Mouse (Mus musculus) T-helper 2 cell (primary cell): ENCODE measurements around the gene Gm42417.

ENCODE experiments used
- in situ Hi-C: fragments of 300-600 bp; cut with MboI, MseI; formaldehyde crosslinking; loops from one replicate; pipeline ENCODE4 v1.15.1; 2025; ENCODE audit warnings: high pct_unique_total_duplicates

The Gm42417 gene

DNA sequence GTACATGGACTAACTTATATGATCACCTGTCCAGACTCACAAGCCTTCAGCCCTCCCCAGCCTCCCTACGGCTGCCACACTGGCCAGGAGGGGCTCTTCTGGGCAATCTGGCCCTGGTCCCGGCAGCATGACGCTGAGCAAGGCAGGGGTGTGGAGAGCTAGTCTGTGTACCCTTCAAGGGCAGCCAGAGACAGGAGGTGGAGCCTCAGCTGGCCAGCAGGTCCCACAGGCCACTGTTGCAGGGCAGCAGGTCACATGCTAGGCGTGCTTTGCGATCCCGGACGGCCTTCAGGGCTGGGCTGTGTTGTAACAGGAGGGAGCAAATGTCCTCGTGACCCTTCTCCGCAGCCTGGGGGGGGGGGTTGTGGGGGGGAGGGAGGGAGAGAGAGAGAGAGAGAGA lies at the start of gene Gm42417:
Gm42417 (minus strand) TSS at position 244 of the 400 bp plus-strand sequence.
- in situ Hi-C loops: no loop called here

DNA sequence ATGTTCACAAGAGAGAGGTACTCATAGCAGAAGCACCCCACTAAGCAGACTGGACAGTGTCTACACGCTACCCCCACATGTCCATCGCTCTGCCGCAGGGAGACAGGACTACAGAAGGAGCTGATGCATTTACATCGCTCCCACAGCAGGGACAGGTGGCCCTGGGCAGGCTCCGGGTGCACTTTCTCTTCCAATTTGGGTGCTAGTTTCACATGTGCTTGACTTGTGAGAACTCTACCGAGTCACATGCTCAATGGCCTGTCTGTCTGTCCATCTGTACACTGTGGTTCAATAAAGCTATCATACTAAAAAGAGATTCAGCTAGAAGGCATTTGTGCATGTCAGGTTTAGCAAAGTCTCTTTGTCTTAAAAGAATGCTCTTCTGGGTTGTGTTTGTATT lies 48.6 kb upstream of the Gm42417 start:
- in situ Hi-C loops: no loop called here

DNA sequence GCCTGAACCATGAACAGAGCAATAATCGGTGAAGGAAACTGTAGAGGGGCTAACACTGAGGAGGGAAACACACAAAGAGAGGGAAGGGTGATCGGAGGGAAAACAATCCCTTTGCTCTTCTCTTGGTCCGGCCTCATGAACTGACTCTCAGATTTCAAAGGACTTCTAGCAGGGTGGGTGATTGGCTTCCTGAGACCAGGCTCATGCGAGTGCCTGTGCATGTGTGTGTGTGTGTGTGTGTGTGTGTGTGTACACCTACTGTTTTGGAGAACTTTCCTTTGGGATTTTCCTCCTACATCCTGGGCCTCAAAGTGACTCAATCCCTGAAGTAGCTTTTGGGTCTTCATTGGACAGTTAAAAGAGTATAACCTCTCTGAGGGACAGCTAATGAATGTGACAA lies 47.1 kb upstream of the Gm42417 start:
- in situ Hi-C loops: no loop called here

DNA sequence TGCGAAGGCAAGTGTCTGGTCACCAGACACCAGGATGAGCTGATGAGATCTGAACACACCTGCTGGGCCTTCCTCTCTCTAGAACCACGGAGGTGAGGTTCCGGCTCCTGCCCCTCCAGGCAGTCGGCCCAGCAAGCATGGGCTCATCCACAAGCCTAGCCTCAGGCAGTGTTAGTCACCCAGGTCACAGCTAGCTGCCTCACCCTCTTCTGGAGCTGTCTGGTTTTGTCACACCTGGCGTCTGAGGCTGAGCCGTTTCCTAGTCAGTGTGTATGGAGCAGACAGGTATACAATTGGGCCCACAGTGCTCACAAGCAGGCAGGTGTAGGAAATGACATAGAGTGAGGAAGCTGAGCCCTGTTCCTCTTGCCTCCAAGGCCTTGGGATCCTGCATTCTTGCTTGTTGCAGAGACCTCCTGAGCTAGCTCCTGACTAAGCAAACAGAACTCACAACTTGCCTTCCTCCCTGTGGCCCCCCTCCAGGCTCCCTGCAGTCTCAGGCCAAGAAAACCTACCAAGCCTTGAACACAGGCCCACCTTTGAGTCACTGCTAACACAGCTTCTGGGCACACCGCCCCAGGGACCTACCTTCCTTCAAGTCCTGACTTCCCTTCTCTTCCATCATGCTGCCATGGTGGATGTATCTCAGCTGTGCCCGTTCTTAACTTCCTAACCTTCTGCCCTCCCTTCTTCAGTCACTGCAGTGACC lies 44.3 kb upstream of the Gm42417 start:
- in situ Hi-C loops: no loop called here

DNA sequence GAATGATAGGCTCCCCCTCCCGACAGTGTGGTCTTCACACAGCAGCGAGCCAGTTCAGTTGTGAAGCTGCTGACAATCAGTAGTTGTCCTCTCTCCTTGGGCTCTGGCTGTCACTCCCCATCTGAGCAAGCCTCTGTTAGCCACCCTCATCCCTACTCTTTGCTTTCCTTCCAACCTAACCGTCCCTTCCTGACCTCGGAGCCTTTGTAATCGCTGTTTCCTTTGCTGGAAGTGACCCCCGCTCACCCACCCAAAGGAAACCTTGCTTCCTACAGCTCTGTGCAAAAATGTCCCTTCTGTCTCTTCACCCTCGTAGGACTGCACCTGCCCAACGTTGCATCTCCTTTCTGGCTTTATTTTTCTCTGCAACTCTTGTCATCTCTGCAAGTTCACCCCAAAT lies 43.0 kb upstream of the Gm42417 start:
- in situ Hi-C loops: no loop called here

DNA sequence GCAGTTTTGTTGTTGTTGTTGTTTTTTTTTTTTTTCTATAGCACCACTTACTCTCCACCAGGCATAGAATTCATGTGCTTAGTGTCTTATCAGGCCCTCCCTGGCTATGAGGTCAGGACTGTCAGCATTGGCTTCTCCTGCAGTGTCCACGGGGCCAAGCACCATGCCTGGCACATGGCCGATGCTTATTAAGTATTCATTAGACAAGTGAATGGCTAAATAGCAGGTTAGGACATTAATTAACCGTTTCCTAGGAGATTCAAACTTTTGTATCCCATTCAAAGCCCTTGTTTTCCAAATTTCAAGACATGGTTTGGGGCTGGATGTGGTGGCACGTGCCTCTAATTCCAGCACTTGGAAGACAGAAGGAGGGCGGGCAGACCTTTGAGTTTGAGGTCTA lies 42.0 kb upstream of the Gm42417 start:
- in situ Hi-C loops: no loop called here

DNA sequence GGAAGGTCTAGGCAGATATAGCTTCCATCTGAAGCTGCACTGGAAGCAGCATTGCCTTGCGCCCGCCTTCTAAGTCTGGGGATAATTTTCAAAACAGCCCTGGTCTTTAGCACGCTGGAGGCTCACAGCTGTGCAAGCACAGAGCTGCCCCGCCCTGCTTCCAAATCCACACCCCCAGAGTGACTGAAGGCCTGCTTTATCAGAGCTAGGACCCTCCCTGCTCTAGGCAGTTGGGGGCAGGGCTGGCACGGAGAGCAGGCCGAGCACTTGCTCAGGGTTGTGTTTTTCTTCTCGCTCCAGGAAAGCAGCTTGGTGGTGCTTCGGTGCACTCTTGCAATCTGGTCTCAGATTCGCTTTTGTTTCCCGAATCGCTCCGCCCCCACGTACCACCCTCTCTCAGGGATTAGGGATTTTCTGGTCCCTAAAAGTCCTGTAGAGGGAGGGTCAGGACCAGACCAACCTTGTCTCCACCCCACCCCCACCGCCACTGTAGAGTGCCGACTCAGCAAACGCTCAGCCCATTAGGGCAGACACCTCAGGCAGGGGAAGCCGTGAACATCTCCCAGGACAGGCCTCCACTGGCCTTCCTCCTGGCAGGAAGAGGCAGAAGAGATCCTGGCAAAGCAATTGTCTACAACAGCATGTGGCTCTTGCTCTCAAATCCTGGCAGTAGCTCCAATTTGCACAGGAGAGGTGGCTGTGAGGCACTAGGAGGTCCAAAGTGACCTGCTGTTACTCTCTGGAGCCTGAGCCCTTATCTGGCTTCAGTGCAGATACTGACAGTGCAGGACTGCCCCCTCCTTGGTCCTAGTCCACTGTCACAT lies 41.4 kb upstream of the Gm42417 start:
- in situ Hi-C loops: no loop called here

DNA sequence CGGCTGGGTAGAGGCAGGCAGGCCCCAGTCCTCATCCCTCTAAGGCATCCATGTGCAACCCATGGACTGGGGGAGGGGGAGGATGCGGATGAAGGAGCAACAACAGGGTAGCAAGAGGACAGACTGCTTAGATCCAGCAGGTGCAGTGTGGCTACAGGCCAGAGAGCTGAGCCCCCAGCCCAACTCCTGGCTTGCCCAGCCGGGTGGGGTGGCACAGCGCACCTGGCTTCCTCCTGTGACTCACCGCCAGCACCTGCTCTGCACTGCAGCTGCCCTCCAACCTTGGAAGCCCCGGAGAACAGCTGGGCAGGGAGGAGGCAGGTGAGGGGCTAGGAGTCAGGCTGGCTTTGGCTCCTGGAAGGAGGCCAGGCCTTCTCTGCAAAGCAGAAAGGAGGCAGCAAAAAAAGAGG lies 40.8 kb upstream of the Gm42417 start:
- in situ Hi-C loops: no loop called here

DNA sequence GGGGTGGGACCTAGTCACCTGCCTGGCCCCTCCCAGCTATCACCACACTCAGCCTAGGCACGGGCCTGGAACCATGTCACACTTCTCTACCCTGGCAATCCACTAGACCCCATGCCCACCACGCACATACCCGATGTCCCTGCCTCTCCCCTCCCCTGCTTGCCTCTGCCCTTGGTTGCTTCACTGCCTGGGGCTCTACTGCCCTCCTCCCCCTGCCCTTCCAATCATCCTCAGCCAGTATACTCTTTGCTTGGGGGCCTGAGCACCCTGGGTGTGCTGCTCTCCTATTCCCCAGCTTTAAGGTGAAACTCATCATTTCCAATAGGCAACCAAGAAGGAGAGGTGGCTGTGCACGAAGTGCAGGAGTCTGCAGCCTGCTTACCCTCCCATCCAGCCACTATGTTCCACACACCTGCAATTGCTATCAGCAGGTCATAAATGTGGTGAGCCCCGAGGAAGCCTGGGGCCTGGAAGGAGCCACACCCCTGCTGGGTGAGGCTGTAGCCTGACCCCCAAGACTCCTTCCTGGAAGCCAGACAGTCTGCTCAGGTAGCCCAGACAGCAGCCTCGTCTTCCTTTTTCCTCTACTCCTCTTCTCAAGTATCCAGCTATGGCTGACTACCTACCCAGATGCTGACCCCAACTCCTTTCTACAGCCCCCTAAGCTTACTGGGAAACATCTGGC lies 37.9 kb upstream of the Gm42417 start:
- in situ Hi-C loops: no loop called here

DNA sequence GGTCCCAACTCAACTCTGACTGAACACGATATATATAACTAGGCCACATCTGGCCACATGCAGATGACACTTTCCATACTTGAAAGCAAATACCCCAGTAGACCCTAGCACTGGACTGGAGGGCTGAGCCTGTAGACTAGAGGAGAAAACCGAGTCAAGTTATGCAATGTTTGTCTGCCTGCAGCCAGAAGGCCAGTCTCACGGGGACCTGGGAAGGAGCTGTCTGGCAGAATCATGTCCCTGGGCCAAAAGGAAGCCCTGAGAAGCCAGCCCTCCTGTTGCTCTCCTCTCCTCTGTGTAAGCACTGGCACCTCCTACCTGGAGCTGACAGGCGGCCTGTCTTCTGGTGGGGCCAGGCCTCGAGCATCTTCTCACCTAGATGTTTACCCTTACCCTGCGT lies 36.1 kb upstream of the Gm42417 start:
- in situ Hi-C loops: no loop called here

DNA sequence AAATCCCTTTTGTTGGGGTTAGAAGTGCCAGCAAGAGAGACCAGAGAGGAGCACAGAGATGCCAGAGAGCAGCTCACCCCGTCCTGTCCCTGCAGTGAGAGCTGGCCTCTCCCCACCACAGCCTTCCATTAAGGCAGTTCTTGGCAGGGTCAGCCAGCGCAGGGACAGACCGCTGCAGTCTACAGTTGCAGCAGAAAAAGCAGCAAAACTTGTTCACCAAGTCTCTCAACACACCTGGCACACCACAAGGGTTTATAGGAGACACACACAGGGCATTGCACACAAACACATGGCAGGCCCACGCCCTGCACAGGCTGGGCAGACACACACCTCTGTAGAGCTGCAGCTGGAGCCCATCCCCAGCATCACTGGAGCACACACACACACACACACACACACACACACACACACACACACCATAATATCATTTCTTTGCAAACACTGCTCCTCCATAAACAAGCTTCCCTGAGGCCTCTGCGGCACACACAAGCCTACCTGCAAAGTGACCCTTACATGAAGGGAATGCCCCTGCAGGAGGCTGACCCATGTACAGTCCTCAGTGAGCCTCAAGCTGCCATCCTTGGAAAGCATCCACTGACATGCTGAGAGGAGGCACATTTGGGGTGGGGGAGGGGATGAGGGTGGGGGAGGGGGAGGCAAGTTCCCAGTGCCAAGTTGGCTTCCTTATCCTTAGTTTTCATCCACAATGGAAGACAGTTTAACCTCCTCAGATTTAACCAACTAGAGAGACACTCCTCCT lies 35.1 kb upstream of the Gm42417 start:
- in situ Hi-C loops: no loop called here

DNA sequence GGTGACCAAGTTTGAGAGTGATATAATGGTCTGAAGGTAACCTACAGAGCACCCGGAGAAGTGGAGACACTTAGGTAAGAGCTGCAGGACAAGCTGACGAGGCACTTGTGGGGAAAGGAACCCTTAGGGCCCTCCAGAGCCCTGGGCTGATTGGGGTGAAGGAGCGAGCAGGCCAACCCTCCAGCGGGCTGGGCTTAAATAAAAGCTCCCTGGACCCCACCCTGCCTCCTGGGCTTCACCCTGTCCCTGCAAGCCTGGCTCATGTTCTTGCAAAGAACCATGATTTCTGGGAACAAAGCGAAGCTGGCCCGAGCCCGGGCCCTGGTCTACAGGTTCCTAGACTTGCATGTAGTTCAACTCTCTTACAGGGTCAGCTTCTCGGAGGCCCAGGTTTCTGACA lies 34.3 kb upstream of the Gm42417 start:
- in situ Hi-C loops: no loop called here

DNA sequence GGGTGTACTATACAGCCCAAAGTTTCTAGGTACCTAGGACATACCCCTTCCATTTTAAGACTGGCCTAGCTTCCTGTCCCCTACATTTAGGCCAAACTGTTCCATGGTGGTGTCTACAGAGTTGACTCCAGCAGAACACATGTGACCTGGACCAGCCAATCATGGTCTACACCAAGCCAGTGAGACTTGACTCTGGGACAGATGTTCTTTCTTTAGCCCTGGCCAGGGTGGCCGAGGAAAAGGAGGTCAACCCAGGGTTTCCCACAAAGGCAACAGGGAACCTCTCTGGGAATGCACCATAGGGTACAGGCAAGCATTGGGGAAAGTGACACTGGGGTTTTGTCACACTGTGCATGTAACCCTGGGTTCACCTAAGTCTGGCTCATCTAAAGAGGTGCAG lies 33.5 kb upstream of the Gm42417 start:
- in situ Hi-C loops: no loop called here

DNA sequence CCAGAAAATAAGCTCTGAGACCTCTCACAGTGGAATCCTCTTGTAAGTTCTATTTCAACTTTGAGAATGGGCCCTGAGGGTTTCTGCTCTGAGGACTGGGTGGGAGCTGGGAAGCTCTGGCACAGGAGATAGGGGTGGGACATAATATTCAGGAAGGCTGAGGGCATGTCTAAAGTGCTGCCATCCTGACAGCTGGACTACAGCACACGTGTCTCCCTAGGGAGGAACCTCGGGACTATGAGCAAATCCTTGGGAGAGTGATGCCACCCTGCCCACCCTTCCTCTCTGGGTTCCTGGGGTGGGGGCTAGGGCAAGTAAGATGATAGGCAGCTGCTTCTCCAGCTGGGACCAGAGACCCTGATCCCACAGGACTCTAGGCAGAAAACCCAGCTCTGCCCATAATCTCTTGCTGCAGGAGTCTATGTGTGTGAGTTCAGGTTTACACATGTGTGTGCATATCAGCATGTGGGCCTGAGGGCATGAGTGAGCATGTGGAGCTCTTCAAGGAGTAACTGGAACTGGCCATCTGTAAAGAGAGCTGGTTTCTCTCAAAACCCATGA lies 33.0 kb upstream of the Gm42417 start:
- in situ Hi-C loops: no loop called here

DNA sequence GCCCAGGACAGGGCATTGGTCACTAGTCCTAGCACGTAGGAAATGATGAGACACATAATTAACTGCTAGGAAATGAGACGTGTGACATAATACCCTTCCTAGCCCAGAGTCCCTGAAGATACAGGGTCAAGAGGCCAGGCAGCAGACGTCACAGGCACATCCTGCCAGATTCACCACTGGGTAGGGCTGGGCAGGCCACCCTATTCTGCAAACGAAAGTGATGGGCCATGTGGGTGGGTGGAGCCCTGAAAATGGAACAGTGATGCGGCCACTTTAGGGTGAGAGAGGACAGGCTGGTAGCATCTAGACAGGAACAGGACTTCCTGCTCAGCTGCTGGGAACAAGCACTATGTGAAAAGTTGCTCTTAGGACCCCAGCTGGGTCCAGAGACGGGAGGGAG lies 32.4 kb upstream of the Gm42417 start:
- in situ Hi-C loops: no loop called here

DNA sequence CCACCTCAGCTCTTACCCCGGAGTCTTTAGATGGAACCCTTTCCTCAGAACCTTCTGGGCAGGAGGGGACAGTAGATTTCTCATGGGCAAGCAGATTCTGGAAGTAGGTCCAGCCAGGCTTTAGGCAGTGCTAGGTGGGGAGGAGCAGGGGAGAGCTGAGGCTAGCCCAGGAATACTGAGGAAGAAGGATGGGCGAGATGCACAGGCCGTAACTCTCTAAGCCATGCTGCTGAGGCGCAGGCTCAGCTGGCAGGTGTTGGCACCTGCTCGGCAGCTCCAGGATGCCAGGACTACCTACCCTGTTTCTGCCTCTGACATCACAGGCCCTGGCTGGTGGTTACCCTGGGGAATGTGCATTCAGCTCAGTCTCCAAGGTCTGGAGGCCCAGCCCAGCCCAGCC lies 31.1 kb upstream of the Gm42417 start:
- in situ Hi-C loops: no loop called here

DNA sequence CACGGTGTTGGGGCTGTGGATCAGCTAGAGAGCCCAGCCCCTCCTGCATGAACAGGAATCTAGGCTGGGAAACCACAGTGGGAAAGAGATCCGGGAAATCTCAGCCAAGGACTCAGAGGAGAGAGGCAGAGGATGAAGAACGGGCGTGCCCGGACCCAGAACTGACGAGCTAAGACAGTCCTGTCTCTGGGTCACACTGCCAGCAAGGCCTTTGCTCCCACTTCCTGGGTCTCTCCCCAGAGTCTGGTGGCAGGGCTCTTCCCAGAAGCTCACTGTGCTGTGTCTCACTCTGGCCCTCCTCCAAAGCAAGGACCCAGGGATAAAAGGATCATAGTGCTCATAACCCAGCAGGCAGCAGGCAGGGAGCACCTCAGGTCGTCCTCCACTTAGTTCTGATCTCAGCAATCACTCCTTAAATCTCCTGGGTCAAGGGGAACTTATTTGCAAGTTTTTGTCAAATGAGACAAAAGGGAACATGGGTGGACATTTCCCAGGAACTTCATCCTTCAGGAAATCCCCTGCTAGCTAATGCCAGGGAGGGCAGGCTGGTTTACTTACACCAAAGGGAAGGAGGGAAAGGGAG lies 30.6 kb upstream of the Gm42417 start:
- in situ Hi-C loops: no loop called here

DNA sequence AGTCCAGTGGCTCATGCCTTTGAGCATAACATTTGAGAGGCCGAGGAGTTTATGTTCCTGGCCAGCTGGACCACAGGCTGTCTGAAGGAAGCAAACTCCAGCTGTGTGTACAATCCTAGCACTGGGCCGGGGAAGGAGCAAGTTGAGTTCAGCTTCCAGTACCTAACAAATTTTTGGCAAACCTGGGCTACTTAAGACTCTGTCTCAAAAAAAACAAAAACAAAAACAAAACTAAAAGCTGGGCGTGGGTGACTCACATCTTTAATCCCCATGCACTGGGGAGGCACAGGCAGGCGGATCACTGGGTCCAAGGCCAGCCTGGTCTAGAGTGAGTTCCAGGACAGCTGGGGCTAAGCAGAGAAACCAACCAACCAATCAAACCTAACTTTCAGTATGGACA lies 29.5 kb upstream of the Gm42417 start:
- in situ Hi-C loops: no loop called here

DNA sequence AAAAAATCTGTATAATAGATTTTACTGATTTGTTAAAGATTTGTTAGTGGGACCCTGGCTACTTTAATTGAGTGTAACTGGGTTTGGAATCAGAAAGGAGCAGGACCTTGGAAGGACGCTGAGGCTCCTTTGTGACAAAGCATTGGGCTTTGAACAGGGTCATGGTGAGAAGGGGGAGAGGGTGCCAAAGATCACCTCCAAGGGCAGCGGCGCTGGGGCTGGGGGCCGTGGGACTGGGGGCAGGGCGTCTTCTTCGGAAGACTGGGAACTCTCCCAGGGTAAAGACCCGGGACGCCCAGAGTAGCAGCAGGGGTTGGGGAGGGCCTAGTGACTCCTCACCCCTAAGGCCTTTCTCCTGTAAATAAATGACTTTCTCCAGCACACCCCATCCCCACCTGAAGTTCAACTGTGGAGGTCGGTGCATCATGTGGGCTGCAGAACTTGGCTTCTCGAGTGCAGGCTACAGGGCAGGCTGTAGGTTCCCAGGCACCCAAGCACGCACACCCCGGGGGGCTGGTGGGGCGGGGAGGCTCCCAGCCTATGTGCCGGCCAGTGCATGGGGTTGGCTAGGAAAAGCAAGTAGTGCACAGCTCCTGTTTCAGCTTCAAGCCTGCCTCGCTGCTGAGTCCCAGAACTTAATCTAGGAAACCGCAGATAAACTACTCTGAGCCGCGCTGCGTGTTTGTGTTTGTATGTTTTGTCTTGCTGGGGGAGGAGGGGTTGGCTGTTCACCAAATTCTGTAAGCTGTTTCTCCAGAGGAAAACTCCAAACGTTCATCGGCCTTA lies 28.8 kb upstream of the Gm42417 start:
- in situ Hi-C loops: no loop called here

DNA sequence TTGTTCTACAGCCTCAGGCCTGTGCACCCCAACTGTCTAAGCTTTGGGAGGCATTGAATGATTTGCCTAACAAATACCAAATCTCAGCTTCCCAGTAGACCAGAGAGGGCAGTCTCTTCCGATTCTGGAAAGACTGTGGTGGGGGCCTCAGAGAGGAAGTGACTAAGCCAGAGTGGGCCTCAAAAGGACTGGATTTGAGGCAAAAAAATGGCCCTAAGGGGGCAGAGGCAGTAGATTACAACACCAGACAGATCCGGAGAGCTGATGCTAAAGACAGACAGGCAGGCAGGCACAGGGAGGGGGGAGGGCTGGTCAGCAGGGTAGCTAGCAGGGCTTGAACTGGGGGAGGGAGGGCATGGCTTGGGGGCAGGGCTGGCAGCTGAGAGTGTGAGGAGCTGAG lies 27.2 kb upstream of the Gm42417 start:
- in situ Hi-C loops: no loop called here
